Mouse (Mus musculus) C2C12 (cell line): Measurements from ENCODE around the gene Gm26897.

Source experiments
- CTCF ChIP-seq: IDR thresholded peaks from one replicate; pipeline ENCODE4 v1.5.1; 2011; ENCODE audit not compliant: control insufficient read depth, insufficient read depth, insufficient read length
- FOSL1 ChIP-seq: IDR thresholded peaks from one replicate; pipeline ENCODE4 v1.8.0; 2011; ENCODE audit warnings: mild to moderate bottlenecking, low read length; ENCODE audit not compliant: poor library complexity, insufficient read depth, severe bottlenecking
- MAX ChIP-seq: IDR thresholded peaks from one replicate; pipeline ENCODE4 v1.6.1; 2011; ENCODE audit warnings: mild to moderate bottlenecking, control low read depth
- USF1 ChIP-seq: IDR thresholded peaks from one replicate; pipeline ENCODE4 v1.6.1; 2011; ENCODE audit warnings: low read depth, mild to moderate bottlenecking, control low read depth, moderate library complexity

GRCm38 (mm10) chr5:111720726-111721125 is 13.0 kb upstream of the Gm26897 start:
- TF ChIP-seq CTCF (no peak), MAX (no peak), USF1 (no peak), FOSL1 (no peak)
